Mouse (Mus musculus) intestine, postnatal 0 days (tissue): Measurements from ENCODE around the gene Pde4dip. TPM values are rescaled to one million over a fixed set of nuclear protein-coding genes. Genes with fewer than 3 reads are reported as not detected.
A peak's percentile ranks its signal among the peaks of the same experiment; 100 is the strongest.

Source experiments
- ATAC-seq: fragments of 200-750 bp; cut with Nextera tagmentation; 2 replicates; pipeline ENCODE4 v1.8.0; 2017; ENCODE audit warnings: mild to moderate bottlenecking, moderate TSS enrichment, moderate library complexity
- H3K27ac ChIP-seq: fragments of 300-500 bp; sonication (generic); 2 replicates; pipeline ENCODE4 v1.5.1; 2014; ENCODE audit warnings: mild to moderate bottlenecking, low read depth, low read length, moderate library complexity
- H3K27me3 ChIP-seq: fragments of 300-500 bp; sonication (generic); replicated peaks from 2 replicates; pipeline ENCODE4 v1.6.1; 2014; ENCODE audit warnings: low read length, mixed read lengths; ENCODE audit not compliant: control insufficient read depth, insufficient read depth
- H3K36me3 ChIP-seq: fragments of 300-500 bp; sonication (generic); 2 replicates; pipeline ENCODE4 v1.6.1; 2014; ENCODE audit warnings: mild to moderate bottlenecking, moderate library complexity; ENCODE audit not compliant: control insufficient read depth, insufficient read depth
- H3K4me1 ChIP-seq: fragments of 300-500 bp; sonication (generic); replicated peaks from 2 replicates; pipeline ENCODE4 v1.6.1; 2014; ENCODE audit warnings: antibody characterized with exemption, low read length, mixed read lengths; ENCODE audit not compliant: control insufficient read depth, insufficient read depth
- H3K4me2 ChIP-seq: fragments of 300-500 bp; sonication (generic); replicated peaks from 2 replicates; pipeline ENCODE4 v1.6.1; 2014; ENCODE audit warnings: low read depth, mild to moderate bottlenecking, moderate library complexity
- H3K4me3 ChIP-seq: fragments of 300-500 bp; sonication (generic); 2 replicates; pipeline ENCODE4 v1.5.1; 2014; ENCODE audit warnings: low read depth, low read length
- H3K9ac ChIP-seq: fragments of 300-500 bp; sonication (generic); 2 replicates; pipeline ENCODE4 v1.6.1; 2014; ENCODE audit warnings: mild to moderate bottlenecking, low read depth, low read length
- H3K9me3 ChIP-seq: fragments of 300-500 bp; sonication (generic); 2 replicates; pipeline ENCODE4 v1.6.1; 2016; ENCODE audit warnings: mixed run types; ENCODE audit not compliant: control insufficient read depth
- CTCF ChIP-seq: sonication (generic); IDR thresholded peaks from 2 replicates; pipeline ENCODE4 v1.5.1; 2016; ENCODE audit warnings: low read depth, mild to moderate bottlenecking, control low read depth, antibody characterized with exemption, moderate library complexity
- WGBS: fragments of 180-500 bp; shearing (Covaris S2); extraction: QIAGEN DNeasy Blood & Tissue Kit; methylation state at CpG from one replicate; pipeline ENCODE4 v1.1.7; 2014; 5-methylcytosine and 5-hydroxymethylcytosine counted together
- polyA plus RNA-seq: library from polyadenylated mRNA; unstranded; fragments of >200 nt; fragmentation: Nextera tagmentation; extraction: Ambion mirVana; gene quantifications from 2 replicates; pipeline ENCODE4 v1.2.1, GENCODE M21; 2015

The Pde4dip gene
- polyA plus RNA-seq, 1 experiment from 2014 or later = 10.0 TPM

DNA sequence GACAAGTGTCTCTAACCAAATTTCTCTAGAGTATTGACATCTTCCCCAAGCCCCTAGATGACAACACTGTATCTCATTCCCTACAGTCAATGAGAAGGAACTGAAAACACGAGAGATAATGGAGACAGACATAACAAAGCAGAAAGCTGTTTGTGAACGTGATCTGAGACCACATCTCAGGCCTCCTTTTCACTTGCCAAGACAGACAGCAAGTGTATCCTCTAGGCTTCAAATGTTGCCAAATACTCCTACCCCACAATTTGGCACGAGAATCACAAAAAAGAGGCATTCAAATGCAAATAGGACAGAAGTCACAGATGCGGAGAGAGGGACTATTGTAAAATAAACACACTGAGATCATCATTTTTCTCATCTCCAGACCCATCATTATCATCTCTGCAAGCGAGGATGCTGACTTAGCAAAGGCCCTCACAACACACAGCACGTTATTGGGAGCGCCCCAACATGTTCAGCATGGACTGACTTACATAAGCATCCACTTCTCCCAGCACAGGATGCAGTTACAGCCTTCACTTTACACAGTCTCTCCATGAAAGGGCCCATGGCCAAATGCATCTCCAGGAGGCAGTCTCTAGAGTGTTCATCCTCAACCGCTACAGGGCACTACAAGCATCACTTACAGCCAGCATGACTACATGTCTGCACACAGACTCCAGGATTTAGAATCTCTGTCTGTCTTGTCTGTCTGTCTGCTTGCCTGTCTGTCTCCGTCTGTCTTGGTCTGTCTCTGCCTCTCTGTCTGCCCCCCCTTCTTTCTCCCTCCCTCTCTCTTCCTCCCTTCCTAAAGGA lies 33.7 kb downstream of the Pde4dip start:
- Histone ChIP-seq H3K4me3 (no peak overlapping the region), H3K9ac (no peak overlapping the region), H3K27ac (no peak overlapping the region), H3K4me1 (no peaks in the 10 kb centered on the region), H3K9me3 (no peaks in the 10 kb centered on the region), H3K4me2 (no peak overlapping the region), H3K36me3 (no peaks in the 10 kb centered on the region), H3K27me3 (no peaks in the 10 kb centered on the region)
- no peak for TF ChIP-seq CTCF
- ATAC-seq = no peak
- 75% methylated on average over 9 of the region's 9 CpGs for WGBS

DNA sequence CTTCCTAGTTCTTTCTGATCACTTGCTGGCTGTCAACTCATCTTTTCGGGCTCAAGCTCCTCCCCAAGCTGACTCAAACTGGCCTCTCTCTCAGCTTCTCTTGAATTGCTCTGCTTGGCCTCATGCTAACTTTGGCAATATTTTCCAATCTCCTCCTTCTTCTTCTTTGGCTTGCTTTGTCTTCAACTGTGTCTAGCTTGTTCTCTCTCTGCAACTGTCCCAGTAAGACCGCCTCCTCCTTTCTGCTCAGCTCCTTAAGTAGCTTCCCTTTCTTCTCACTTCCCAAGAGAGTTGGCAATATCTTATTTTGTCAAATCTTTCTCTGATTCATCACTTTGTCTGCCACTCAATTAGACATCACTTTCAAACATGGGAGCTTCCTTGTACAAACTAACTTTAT lies 36.7 kb downstream of the Pde4dip start:
- H3K4me1 ChIP-seq = no peaks in the 10 kb centered on the region
- no peak for ATAC-seq
- no peak overlapping the region for H3K4me3 ChIP-seq
- no peak overlapping the region for H3K4me2 ChIP-seq
- no peak overlapping the region for H3K9ac ChIP-seq
- WGBS = 85% methylated on average over 2 of the region's 2 CpGs
- no peaks in the 10 kb centered on the region for H3K9me3 ChIP-seq
- H3K36me3 ChIP-seq = no peaks in the 10 kb centered on the region
- no peak for TF ChIP-seq CTCF
- H3K27ac ChIP-seq = no peak overlapping the region
- H3K27me3 ChIP-seq = no peaks in the 10 kb centered on the region

DNA sequence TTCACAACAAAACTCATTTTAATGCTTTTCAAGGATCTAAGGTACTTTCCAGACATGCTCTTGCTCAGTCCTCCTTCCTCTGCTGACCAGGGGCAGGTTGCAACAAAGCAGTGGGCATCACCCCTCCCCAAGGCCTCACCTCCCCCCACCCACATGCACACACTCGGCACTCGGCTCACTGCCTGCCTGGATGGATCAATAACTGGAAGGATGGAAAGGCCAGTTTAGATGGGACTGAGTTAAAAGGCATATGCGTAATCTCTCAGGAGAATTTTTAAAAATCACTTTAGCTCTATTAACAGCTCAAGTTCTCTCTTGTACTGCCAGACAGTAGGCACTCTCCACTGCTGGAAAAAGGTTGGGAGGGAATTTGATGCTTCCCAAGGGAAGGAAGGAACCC lies 40.9 kb downstream of the Pde4dip start:
- H3K27ac ChIP-seq = no peak overlapping the region
- no peaks in the 10 kb centered on the region for H3K9me3 ChIP-seq
- WGBS = 84% methylated on average over 3 of the region's 3 CpGs
- H3K4me3 ChIP-seq = no peak overlapping the region
- no peak overlapping the region for H3K9ac ChIP-seq
- ATAC-seq = no peak
- H3K27me3 ChIP-seq = no peaks in the 10 kb centered on the region
- no peak overlapping the region for H3K4me2 ChIP-seq
- no peak for TF ChIP-seq CTCF
- H3K36me3 ChIP-seq = no peaks in the 10 kb centered on the region
- no peaks in the 10 kb centered on the region for H3K4me1 ChIP-seq

DNA sequence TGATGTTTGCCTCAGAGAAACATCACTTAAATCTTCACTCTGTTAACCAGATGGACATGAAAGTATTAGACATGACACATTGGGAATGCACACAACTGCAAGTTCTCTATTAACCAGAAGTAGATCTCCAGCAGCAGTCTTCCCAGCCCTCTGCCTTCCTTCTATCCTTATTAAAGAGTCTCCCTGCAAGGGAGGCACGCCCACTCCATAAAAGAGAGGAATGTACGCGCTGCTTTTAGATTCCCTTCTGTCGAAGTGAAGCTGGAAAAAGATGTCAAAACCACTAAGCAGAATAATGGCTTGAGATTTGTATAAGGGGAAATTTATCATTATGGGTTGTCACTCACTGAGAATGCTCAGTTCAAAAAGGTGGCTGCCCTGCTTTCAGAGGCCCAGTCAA lies 42.1 kb downstream of the Pde4dip start:
- H3K9ac ChIP-seq = no peak overlapping the region
- H3K4me3 ChIP-seq = no peak overlapping the region
- H3K36me3 ChIP-seq = no peaks in the 10 kb centered on the region
- no peaks in the 10 kb centered on the region for H3K27me3 ChIP-seq
- no peak overlapping the region for H3K4me2 ChIP-seq
- ATAC-seq = no peak
- H3K9me3 ChIP-seq = no peaks in the 10 kb centered on the region
- no peak overlapping the region for H3K27ac ChIP-seq
- WGBS = 48% methylated on average over 4 of the region's 4 CpGs
- no peak for TF ChIP-seq CTCF
- H3K4me1 ChIP-seq = no peaks in the 10 kb centered on the region

DNA sequence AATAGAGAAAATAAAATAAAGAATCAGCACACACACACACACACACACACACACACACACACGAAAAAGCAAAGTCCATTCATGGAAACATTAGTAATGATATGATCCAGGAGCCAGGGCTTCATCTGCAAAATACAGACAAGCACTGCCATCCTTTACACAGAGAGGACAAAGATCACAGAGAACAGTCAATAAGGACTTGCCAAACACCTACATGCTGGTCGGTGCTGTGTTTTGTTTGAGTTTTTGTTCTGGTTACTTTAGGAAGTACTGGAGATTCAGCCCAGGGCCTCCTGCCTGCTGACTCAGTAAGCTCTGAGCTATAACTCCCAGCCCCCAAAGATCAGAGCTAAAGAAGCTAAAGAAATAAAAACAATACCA lies 43.7 kb downstream of the Pde4dip start:
- Histone ChIP-seq H3K4me3 (no peak overlapping the region), H3K27ac (no peak overlapping the region), H3K36me3 (no peaks in the 10 kb centered on the region), H3K4me2 (no peak overlapping the region), H3K9ac (no peak overlapping the region), H3K9me3 (no peaks in the 10 kb centered on the region), H3K27me3 (no peaks in the 10 kb centered on the region), H3K4me1 (no peaks in the 10 kb centered on the region)
- WGBS = 46% methylated on average over 2 of the region's 2 CpGs
- peak; percentile 76 for ATAC-seq
- TF ChIP-seq CTCF = no peak

DNA sequence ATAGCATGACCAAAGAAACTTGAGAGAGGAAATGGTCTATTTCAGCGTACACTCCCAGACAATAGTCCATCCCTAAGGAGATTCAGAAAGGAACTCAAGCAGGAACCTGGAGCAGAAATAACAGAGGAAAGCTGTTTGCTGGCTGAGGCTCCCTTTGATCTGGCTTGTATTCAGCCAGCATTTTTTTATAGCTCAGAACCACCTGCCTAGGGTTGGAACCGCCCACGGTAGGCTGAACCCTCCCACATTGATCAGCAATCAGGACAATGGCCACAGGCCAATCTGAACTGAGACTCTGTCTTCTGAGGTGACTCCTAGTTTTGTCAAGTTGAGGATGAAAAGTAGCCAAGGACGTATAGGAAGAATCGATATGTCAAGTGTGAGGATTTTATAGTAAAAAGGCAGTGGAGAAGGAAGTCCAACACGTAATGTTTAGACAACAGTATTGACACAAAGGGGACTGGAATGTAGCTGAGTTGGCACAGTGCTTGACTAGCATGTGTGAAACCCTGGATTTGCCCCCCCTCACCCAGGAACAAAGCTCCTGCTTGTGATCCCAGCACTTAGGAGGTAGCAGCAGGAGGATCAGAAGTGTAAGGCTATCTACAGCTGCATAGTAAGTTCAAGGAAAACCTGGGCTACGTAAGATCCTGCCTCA lies 44.2 kb downstream of the Pde4dip start:
- WGBS = 58% methylated on average over 7 of the region's 7 CpGs
- Histone ChIP-seq H3K36me3 (no peaks in the 10 kb centered on the region), H3K27me3 (no peaks in the 10 kb centered on the region), H3K9ac (no peak overlapping the region), H3K4me1 (no peaks in the 10 kb centered on the region), H3K4me2 (no peak overlapping the region), H3K4me3 (no peak overlapping the region), H3K9me3 (no peaks in the 10 kb centered on the region), H3K27ac (no peak overlapping the region)
- peak; percentile 77 for ATAC-seq
- no peak for TF ChIP-seq CTCF
